Mouse (Mus musculus) layer of hippocampus, postnatal 25 days (tissue): ENCODE results near the gene Kcns1. TPM values are rescaled to one million over a fixed set of nuclear protein-coding genes. Genes with fewer than 3 reads are reported as not detected.

ENCODE experiments used
- DNase-seq, 2 experiments: peaks; one replicate each; pipeline ENCODE4 v3.0.0; 2022; ENCODE audit warnings: mixed read lengths in 2 of 2, low spot score in 1 of 2; ENCODE audit errors: extremely low spot score in 1 of 2
- total RNA-seq, 2 experiments: library from RNA; stranded (reverse); gene quantifications; 2 replicates each; pipeline ENCODE4 v1.2.3; 2021

Kcns1 gene
- total RNA-seq, 2 experiments from 2014 or later: 4.4 to 5.0 TPM

DNA sequence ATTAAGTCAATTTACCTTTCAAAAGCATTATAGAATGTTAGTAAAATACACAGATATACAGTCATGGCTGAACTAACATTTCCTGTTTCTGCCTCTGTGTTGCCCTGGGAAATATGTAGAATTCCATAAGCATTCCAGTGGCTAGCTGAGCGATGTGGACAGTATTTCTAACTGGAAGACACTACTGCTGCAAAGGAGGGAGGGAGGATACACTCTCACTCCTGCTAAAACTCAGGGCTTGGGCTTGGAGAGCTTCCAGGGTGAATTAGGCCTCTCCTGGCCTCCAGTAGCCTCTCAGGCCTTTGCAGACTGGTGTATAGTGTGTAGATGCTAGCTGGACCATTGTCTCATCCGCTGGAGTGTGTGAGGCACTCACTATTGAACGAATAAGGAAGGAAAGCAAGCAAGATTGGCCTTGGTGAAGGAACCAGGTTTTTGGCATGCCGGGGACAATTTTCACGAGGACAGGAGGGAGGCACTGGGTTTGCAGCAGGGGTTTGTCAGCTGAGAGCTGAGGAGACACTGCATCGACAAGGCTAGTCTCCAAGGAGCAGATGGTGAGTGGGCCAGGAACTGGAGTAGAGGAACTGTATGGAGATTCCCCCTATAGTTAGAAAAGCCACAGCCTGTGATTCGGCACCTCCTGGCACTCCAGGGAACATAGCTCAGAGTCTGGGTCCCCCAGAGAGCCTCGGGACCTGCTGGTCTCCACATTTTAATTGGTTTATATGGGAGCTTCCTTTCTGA is 3.9 kb upstream of the Kcns1 start:
- peak; percentile 36 for DNase-seq

- no peak for DNase-seq
These were observed 2.5 kb upstream of the Kcns1 start for GRCm38 (mm10) chr2:164173394-164173793.

DNA sequence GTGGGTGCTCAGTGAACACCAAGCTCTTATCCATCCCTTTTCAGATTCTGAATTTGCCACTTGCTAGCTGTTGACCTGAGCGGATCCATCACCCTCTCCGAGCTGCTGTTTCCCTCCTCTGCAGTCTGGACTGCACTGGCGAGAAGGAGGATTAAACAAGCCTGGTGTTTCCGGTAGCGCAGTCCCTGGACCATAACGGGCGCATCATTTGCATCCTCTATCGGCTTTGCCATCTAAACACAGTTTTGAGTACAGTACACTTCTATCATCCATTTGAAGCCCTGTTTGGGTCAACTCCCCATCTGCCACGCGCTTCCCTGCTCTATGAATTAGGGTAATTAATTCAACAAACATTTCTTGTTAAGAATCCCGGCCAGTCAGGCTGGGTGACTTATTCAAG is 587 bp downstream of the Kcns1 start:
- no peak for DNase-seq

GRCm38 (mm10) chr2:164168571-164168946 is 2.4 kb downstream of the Kcns1 start:
- no peak for DNase-seq

DNA sequence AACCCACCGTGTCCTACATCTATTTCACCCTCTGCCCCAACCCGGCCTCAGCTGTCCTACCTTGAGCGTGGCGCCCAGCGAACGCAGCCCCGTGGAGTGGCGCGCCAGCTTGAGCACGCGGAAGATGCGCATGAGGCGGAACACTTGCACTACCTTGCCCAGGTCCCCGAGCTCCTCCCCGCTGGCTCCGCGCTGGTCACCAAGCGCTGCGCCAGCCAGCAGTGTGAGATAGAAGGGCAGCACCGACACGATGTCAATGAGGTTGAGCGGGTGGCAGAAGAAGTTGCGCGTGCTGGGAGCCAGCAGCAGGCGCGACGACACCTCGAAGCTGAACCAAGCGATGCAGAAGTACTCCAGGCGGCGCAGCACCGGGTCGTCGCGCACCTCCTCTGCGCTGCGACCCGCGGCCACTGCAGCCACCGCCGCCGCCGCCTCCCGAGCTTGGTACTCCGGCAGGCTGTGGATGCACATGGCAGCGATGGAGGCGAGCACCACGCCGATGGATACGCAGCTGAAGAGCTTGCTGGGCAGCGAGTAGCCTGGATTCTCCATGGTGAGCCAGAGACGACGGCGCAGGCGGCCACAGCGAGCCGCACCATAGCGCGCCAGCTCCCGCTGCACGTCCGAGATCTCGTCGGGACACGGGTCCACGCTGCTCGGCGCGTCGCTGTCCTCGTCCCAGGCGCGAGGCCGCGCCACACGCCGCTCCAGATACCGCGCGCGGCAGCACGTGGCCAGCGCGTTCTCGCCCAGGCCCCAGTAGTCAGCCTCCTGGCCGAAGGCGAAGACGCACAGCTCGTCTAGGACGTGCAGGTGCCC is 3.0 kb downstream of the Kcns1 start:
- DNase-seq: peak in 1 of 2 experiments; percentile 29

- no peak for DNase-seq
These were observed 6.0 kb downstream of the Kcns1 start for GRCm38 (mm10) chr2:164164941-164165340.

- DNase-seq: no peak
These were observed 9.3 kb downstream of the Kcns1 start for GRCm38 (mm10) chr2:164161515-164162055.

- DNase-seq: no peak
These were observed 12.1 kb downstream of the Kcns1 start for GRCm38 (mm10) chr2:164158838-164159237.

- no peak for DNase-seq
These were observed 14.8 kb downstream of the Kcns1 start for GRCm38 (mm10) chr2:164156158-164156557.

GRCm38 (mm10) chr2:164154007-164154406 is 16.9 kb downstream of the Kcns1 start:
- DNase-seq: no peak

- DNase-seq: no peak
These were observed 18.6 kb downstream of the Kcns1 start for GRCm38 (mm10) chr2:164152341-164152740.

DNA sequence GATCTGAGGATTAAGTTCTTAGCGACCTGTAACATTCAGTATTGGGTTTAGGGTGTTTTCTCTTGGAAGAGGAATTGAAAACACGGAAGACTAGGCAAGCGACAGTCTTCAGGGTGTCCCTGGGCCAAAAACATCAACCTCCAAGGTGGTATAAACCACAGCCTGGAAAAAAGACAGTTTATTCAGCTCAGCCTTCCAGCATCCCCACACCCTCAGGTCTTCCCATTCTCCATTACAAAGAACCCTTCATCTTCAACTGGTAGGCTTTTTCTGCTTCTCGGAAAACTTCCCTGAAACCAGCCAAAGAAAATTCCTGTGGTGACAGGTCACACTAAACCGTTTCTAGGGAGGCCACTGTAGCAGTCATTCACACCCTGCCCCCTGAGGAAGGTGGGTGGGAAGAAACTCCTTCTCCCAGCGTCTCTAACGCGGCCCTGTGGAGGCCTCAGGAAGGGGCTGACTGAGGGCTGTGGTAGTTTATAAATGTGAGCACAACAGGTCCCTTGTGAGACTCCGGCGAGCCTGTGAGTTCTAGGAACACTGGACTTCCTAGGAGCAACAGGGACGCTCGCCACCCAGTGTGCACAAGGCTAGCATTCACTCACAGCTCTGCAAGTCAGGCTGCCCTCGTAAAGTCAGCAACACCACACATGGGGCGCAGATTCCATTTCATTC is 20.7 kb downstream of the Kcns1 start:
- DNase-seq: no peak

- no peak for DNase-seq
These were observed 24.4 kb downstream of the Kcns1 start for GRCm38 (mm10) chr2:164146556-164146955.

DNA sequence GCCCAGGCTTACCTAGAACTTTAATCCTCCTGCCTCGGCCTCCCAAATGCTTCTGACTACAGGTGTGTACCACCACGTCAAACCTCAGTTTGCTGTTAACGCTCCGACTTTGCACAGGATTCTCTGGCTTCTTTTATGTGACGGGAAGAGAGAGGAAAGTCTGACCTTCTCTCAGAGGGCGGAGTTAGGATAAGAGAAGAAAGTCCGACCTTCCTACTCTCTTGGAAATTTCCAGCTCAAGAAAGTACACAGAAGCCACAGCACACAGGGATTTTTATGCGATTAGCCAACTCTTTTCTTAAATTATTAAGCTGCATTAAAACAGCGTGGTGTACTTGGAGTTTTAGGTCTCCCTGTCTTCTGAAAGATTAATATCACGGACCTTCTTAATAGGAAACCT is 26.4 kb downstream of the Kcns1 start:
- DNase-seq: no peak

DNA sequence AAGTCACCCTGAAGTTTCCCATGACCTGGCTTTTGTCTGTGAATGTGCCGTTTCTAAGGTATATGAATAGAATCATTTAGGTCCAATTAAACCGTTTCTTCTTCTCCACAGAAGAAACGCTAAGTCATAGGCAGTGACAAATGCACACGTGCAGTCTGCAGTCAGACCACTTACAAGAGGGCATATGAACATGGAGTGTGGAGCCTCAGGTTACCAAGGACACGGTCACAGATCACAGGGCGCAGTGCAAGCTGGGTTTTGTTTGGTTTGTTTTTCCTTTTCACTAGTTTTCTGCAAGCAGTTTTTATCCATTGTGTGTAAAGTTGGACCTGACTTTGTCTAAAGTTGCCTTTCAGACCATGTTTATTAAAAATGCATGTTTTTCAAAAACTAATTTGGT is 26.9 kb downstream of the Kcns1 start:
- DNase-seq: no peak

- no peak for DNase-seq
These were observed 28.9 kb downstream of the Kcns1 start for GRCm38 (mm10) chr2:164142021-164142420.

DNA sequence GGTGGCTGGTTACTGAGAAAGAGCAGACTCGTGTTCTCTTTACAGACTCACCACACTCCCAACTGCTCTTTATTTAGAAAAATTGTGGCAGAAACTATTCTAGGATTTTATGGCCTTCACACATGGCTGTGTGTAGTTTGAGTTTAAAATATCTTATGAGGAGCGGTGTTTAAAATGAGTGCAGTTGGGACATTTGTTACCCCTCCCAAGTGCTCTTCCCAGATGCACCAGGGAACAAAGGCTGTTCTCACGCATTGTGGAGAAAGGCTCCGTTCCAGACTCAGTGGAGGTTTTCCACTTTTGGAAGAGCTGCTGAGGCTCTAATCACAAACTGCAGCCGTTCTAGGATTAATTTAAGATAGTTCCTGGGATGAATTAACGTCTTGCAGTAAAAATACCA is 33.2 kb downstream of the Kcns1 start:
- DNase-seq: no peak

- DNase-seq: no peak
These were observed 34.5 kb downstream of the Kcns1 start for GRCm38 (mm10) chr2:164136393-164136792.

DNA sequence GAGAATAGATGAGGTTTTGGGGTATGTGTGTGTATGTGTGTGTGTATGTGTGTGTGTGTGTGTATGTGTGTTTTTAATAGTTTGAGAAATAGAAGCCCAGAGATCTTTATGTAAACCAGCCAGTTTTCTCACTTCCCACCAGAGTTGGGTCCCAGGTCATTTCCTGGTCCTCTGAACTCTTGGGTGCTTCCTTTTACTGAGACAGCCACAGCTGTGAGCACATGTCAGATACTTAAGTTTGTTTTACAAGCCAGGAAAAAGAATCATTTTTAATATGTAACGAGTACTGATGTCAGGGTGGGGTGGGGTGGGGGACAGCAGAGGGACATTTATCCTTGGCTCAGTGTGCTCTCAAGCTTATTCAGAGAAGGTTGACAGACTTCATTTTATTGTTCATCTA is 35.5 kb downstream of the Kcns1 start:
- DNase-seq: no peak

GRCm38 (mm10) chr2:164134563-164134962 is 36.4 kb downstream of the Kcns1 start:
- DNase-seq: no peak

DNA sequence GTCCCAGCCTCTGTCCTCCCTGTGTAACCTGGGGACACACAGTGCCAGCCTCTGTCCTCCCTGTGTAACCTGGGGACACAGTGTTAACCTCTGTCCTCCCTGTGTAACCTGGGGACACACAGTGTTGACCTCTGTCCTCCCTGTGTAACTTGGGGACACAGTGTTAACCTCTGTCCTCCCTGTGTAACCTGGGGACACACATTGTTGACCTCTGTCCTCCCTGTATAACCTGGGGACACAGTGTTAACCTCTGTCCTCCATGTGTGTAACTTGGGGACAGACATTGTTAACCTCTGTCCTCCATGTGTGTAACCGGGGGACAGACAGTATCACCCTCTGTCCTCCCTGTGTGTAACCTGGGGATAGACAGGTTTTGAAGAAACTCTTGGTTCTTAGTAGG is 39.3 kb downstream of the Kcns1 start:
- no peak for DNase-seq
